Mouse (Mus musculus): ENCODE measurements at regions not wholly inside any gene's neighbourhood (a gene's known extent, or its start where the extent isn't known, plus 50 kb on each side); places are given as distances from the start of the nearest gene placed in this dataset.
A peak's percentile ranks its signal among the peaks of the same experiment; 100 is the strongest.

DNA sequence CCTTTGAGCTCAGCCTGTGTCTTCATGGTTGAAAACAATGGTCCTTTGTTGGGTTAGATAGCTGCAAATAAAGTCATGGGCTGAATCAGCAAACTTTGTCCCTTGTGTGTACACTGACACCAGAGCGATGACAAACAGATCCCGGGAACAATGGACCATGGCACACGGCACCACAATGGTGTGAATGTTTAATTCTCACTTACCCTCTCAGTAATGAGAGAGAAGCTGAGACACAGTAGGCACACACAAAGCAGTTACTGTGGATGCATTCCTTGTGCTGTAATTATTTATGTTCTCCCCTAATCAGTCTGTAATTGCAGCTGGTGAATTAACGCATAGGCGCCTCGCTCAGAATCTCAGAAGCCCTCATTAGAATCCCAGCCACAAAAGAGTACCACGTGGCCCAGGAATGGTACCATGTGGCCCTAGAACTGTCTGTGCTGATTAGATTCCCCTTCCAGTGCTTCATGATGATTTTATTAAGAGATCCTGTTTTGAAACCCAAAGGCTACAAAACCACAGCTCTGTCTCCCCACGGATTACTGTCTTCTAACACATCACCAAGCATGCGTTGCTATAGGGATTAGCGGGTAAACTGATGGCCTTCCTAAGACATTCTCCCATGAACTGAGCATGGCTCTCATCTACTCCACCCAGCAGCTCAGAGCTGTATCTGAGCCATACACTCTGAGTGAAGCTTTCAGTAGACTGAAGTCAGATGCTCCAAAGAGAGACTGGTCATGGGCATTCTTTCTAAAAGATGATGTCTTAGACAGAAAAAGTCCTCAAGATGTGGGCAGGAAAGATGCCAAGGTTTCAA lies 250.8 kb downstream of the Wdr11 start:
- Histone ChIP-seq H3K27me3 (ENCODE audit: control insufficient read depth, insufficient read depth, low read length) (no peaks in the 10 kb centered on the region), H3K36me3 (ENCODE audit: control insufficient read depth, insufficient read depth, low read length) (no peaks in the 10 kb centered on the region), H3K4me1 (ENCODE audit: control insufficient read depth, insufficient read depth, low read length) (no peaks in the 10 kb centered on the region), H3K9me3 (ENCODE audit: control insufficient read depth, low read depth, low read length) (no peaks in the 10 kb centered on the region), H3K27ac (ENCODE audit: low read length) (no peak overlapping the region), H3K4me3 (ENCODE audit: low read depth, low read length) (no peak overlapping the region), H3K4me2 (replicated peaks; ENCODE audit: low read depth, low read length) (no peak overlapping the region), H3K9ac (replicated peaks; ENCODE audit: low read depth, low read length) (no peak overlapping the region)
- no peak for ATAC-seq (ENCODE audit: insufficient number of reproducible peaks, insufficient read depth, low FRiP score, low read depth)
- 72% methylated on average over 10 of the region's 10 CpGs for WGBS

DNA sequence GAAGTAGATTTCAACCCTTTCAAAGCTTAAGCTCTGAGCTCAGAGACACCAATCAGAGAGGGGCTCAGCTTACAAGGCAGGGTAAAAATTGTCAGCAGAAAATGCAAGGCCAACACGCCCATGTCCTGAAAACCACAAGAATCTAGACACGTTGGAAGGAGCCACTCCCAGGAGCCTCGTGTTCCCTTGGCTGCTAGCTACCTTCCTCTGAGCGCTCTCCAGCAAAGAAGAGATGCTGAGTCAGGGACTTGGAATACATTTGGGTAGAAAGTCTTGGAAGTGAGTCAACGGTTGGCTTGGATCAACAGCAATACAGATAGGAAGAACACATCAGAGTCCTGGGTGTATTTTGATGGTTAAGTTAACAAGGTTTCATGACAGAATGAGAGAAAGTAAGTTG lies 255.5 kb downstream of the Wdr11 start:
- H3K4me1 ChIP-seq (ENCODE audit: control insufficient read depth, insufficient read depth, low read length): no peaks in the 10 kb centered on the region
- H3K9ac ChIP-seq (replicated peaks; ENCODE audit: low read depth, low read length): no peak overlapping the region
- 60% methylated on average over 5 of the region's 5 CpGs for WGBS
- no peak overlapping the region for H3K4me2 ChIP-seq (replicated peaks; ENCODE audit: low read depth, low read length)
- ATAC-seq (ENCODE audit: insufficient number of reproducible peaks, insufficient read depth, low FRiP score, low read depth): no peak
- no peak overlapping the region for H3K27ac ChIP-seq (ENCODE audit: low read length)
- no peaks in the 10 kb centered on the region for H3K36me3 ChIP-seq (ENCODE audit: control insufficient read depth, insufficient read depth, low read length)
- no peak overlapping the region for H3K4me3 ChIP-seq (ENCODE audit: low read depth, low read length)
- H3K27me3 ChIP-seq (ENCODE audit: control insufficient read depth, insufficient read depth, low read length): no peaks in the 10 kb centered on the region
- H3K9me3 ChIP-seq (ENCODE audit: control insufficient read depth, low read depth, low read length): no peaks in the 10 kb centered on the region

DNA sequence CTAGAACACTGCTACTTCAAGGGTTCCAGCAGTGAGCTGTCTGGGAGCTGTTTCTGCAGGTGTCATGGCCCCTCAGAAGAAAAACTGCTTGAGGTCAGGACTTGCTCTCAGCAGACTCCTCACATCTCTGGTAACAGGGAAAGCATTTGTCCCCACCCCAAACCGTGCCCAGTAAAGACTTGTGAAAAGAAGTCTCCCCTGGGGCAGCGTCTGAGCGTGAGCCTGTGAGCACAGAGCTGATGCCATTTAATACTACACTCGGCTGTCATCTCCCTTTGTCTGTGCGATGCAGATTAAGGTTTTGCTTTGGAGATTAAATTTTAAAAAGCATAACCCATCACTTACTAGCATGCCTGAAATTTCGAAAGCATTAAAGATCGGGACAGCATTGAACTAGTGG lies 261.9 kb downstream of the Wdr11 start:
- H3K36me3 ChIP-seq (ENCODE audit: control insufficient read depth, insufficient read depth, low read length): no peaks in the 10 kb centered on the region
- no peaks in the 10 kb centered on the region for H3K4me1 ChIP-seq (ENCODE audit: control insufficient read depth, insufficient read depth, low read length)
- 56% methylated on average over 7 of the region's 7 CpGs for WGBS
- no peak overlapping the region for H3K9ac ChIP-seq (replicated peaks; ENCODE audit: low read depth, low read length)
- no peak overlapping the region for H3K4me3 ChIP-seq (ENCODE audit: low read depth, low read length)
- H3K27me3 ChIP-seq (ENCODE audit: control insufficient read depth, insufficient read depth, low read length): no peaks in the 10 kb centered on the region
- H3K9me3 ChIP-seq (ENCODE audit: control insufficient read depth, low read depth, low read length): no peaks in the 10 kb centered on the region
- ATAC-seq (ENCODE audit: insufficient number of reproducible peaks, insufficient read depth, low FRiP score, low read depth): no peak
- H3K27ac ChIP-seq (ENCODE audit: low read length): no peak overlapping the region
- H3K4me2 ChIP-seq (replicated peaks; ENCODE audit: low read depth, low read length): no peak overlapping the region

DNA sequence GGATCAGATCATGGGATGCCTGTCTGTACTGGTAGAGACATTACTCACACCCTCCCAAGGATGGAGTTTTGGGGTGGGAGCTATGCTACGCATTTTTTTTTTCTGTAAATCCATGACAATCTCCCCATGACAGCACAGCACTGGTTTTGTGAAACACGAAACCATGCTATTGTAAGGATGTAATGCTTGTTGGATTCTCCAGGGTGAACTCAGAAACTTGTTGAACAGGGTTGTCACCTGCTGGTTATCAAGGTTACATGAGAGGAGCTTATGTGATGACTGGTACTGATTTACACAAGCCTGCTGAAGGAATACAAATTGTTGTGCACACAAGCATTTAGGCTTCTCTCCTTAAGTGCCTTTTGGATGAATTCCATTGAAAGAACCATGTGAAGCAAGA lies 263.3 kb downstream of the Wdr11 start:
- H3K27ac ChIP-seq (ENCODE audit: low read length): no peak overlapping the region

DNA sequence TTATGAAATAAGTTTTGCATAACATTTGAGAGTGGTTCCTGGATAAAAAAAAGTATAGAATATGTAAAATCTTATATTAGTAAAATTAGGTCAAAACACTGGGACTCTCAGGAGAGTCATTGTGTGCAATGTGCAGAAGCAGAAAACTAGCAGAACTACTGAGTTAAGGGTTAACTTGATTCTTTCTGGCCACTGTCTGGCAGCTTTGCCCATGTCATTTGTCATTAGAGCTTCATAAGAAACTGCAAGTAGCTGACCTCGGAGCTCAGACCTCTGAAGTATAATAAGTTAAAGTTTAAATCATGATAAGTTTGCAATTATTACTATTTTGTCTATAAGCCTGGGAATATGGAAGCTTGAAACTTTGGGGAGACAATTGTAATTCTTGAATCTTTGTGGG lies 271.3 kb downstream of the Wdr11 start:
- ATAC-seq (ENCODE audit: insufficient number of reproducible peaks, insufficient read depth, low FRiP score, low read depth): no peak
- H3K27me3 ChIP-seq (ENCODE audit: control insufficient read depth, insufficient read depth, low read length): no peaks in the 10 kb centered on the region
- WGBS: 14% methylated on average over 1 of the region's 1 CpGs

More for the DNA sequence above, 263.3 kb downstream of the Wdr11 start:
- Histone ChIP-seq H3K27me3 (ENCODE audit: control insufficient read depth, insufficient read depth, low read length) (no peaks in the 10 kb centered on the region), H3K36me3 (ENCODE audit: control insufficient read depth, insufficient read depth, low read length) (no peaks in the 10 kb centered on the region), H3K9ac (replicated peaks; ENCODE audit: low read depth, low read length) (no peak overlapping the region), H3K4me3 (ENCODE audit: low read depth, low read length) (no peak overlapping the region), H3K4me1 (ENCODE audit: control insufficient read depth, insufficient read depth, low read length) (peaks cover 4% of the 10 kb centered on the region; the same call in 1 of the 2 replicates), H3K9me3 (ENCODE audit: control insufficient read depth, low read depth, low read length) (no peaks in the 10 kb centered on the region), H3K4me2 (replicated peaks; ENCODE audit: low read depth, low read length) (no peak overlapping the region)
- no peak for ATAC-seq (ENCODE audit: insufficient number of reproducible peaks, insufficient read depth, low FRiP score, low read depth)
- 61% methylated on average over 2 of the region's 2 CpGs for WGBS

DNA sequence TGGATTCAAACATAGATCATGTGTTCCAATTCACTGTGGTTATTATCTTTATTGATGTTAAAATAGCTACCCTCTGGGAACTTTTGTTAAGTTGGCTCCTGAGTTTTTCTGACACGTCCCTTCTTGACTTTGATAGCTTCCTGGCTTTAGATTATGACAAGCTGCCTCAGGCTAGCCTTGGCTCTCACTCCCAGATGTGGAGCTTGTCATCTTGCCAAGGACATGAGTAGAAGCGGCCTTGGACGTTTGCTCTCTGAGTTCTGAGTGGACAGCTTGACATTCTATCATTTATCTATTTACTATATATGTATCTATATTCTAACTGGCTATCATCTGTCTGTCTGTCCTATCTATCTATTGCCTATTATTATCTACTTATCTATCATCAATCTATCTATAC lies 273.9 kb downstream of the Wdr11 start:
- no peak overlapping the region for H3K27ac ChIP-seq (ENCODE audit: low read length)
- no peaks in the 10 kb centered on the region for H3K36me3 ChIP-seq (ENCODE audit: control insufficient read depth, insufficient read depth, low read length)
- H3K9ac ChIP-seq (replicated peaks; ENCODE audit: low read depth, low read length): no peak overlapping the region
- H3K4me2 ChIP-seq (replicated peaks; ENCODE audit: low read depth, low read length): no peak overlapping the region
- no peak for ATAC-seq (ENCODE audit: insufficient number of reproducible peaks, insufficient read depth, low FRiP score, low read depth)
- H3K4me3 ChIP-seq (ENCODE audit: low read depth, low read length): no peak overlapping the region
- no peaks in the 10 kb centered on the region for H3K9me3 ChIP-seq (ENCODE audit: control insufficient read depth, low read depth, low read length)
- no peaks in the 10 kb centered on the region for H3K27me3 ChIP-seq (ENCODE audit: control insufficient read depth, insufficient read depth, low read length)
- WGBS: 68% methylated on average over 3 of the region's 3 CpGs
- no peaks in the 10 kb centered on the region for H3K4me1 ChIP-seq (ENCODE audit: control insufficient read depth, insufficient read depth, low read length)

More for the DNA sequence above, 271.3 kb downstream of the Wdr11 start:
- Histone ChIP-seq H3K4me2 (replicated peaks; ENCODE audit: low read depth, low read length) (no peak overlapping the region), H3K4me3 (ENCODE audit: low read depth, low read length) (no peak overlapping the region), H3K4me1 (ENCODE audit: control insufficient read depth, insufficient read depth, low read length) (peaks cover 6% of the 10 kb centered on the region; the same call in 1 of the 2 replicates), H3K9ac (replicated peaks; ENCODE audit: low read depth, low read length) (no peak overlapping the region), H3K36me3 (ENCODE audit: control insufficient read depth, insufficient read depth, low read length) (no peaks in the 10 kb centered on the region), H3K9me3 (ENCODE audit: control insufficient read depth, low read depth, low read length) (no peaks in the 10 kb centered on the region), H3K27ac (ENCODE audit: low read length) (no peak overlapping the region)

DNA sequence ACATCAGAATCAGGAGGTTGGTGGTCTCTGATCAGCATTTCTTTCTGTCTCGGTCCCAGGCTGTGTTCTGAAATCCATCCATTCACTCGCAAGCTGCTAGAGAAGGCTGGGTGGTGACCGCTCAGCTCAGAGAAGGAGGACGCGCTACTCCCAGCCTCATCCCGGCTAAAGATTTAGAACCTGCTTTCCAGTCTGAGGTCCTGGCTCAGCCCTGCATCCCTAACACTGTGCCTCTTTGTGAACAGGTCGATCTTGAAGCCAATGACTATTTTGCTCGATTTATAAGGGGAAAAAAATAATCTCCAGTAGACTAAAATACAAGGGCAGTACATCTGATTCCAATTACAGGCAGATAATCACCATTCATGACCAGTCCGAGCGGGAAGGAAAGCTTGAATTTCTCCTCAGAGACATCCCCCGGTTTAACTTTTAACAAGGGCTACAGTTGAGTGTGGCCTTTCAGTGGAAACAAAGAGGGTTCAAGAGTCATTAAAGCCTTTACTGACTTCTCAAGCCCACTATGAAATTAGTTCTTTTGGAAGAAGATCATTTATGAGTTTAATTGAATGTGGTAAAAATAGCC lies 280.6 kb downstream of the Wdr11 start:
- WGBS: 85% methylated on average over 11 of the region's 11 CpGs
- Histone ChIP-seq H3K4me2 (replicated peaks; ENCODE audit: low read depth, low read length) (no peak overlapping the region), H3K36me3 (ENCODE audit: control insufficient read depth, insufficient read depth, low read length) (no peaks in the 10 kb centered on the region), H3K9ac (replicated peaks; ENCODE audit: low read depth, low read length) (no peak overlapping the region), H3K27ac (ENCODE audit: low read length) (no peak overlapping the region), H3K9me3 (ENCODE audit: control insufficient read depth, low read depth, low read length) (no peaks in the 10 kb centered on the region), H3K27me3 (ENCODE audit: control insufficient read depth, insufficient read depth, low read length) (no peaks in the 10 kb centered on the region), H3K4me1 (ENCODE audit: control insufficient read depth, insufficient read depth, low read length) (peaks cover 18% of the 10 kb centered on the region; the same call in 1 of the 2 replicates), H3K4me3 (ENCODE audit: low read depth, low read length) (no peak overlapping the region)
- no peak for ATAC-seq (ENCODE audit: insufficient number of reproducible peaks, insufficient read depth, low FRiP score, low read depth)

DNA sequence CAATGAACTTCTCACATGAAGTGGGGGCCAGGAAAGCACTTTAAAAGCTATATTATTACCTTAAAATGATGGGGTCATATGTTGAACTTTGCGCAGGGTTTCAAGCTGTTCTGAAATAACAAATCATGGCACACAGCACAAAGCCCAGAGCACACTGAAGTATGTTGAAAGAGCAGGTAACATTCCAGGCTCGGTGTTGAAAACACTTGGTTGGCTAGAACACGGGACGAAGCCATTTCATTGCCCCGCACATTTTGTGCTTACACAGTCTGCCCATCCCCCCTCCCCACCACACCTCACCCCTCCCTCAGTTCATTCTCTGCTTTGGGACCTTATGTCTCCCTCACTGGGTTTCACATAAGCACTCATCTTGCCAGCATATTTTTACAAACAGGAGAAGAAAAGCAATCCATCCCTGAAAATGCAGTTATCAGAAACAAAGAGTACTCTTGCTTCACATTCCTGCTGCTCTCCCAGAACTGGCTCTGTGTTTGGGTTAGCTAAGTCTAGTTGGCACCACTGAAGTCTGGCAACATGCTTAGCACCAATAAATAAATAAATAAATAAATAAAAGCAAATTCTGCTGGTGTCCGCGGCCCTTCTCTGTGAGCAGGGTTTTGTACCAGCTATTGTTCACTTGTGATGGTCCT lies 284.7 kb downstream of the Wdr11 start:
- Histone ChIP-seq H3K27ac (ENCODE audit: low read length) (peak overlapping the region; percentile 70; the same call in 1 of the 2 replicates), H3K4me2 (replicated peaks; ENCODE audit: low read depth, low read length) (no peak overlapping the region), H3K27me3 (ENCODE audit: control insufficient read depth, insufficient read depth, low read length) (no peaks in the 10 kb centered on the region), H3K9me3 (ENCODE audit: control insufficient read depth, low read depth, low read length) (no peaks in the 10 kb centered on the region), H3K9ac (replicated peaks; ENCODE audit: low read depth, low read length) (no peak overlapping the region), H3K4me3 (ENCODE audit: low read depth, low read length) (no peak overlapping the region), H3K36me3 (ENCODE audit: control insufficient read depth, insufficient read depth, low read length) (no peaks in the 10 kb centered on the region), H3K4me1 (ENCODE audit: control insufficient read depth, insufficient read depth, low read length) (peaks cover 19% of the 10 kb centered on the region; the same call in 1 of the 2 replicates)
- ATAC-seq (ENCODE audit: insufficient number of reproducible peaks, insufficient read depth, low FRiP score, low read depth): no peak
- 46% methylated on average over 7 of the region's 7 CpGs for WGBS

Data from stomach, embryonic 14.5 days (tissue).